Mouse (Mus musculus) lung, adult 18-20 months (tissue): Measurements from ENCODE around the gene Neurl1b.

Experiments used
- DNase-seq, 2 experiments: peaks; one replicate each; pipeline ENCODE4 v3.0.0; 2022; ENCODE audit warnings: mixed read lengths in 2 of 2

The Neurl1b gene

GRCm38 (mm10) chr17:26494642-26495468 is 80.2 kb downstream of the Neurl1b start:
- no peak for DNase-seq
